Mouse (Mus musculus): ENCODE results near the gene Slc45a1. TPM values are rescaled to one million over a fixed set of nuclear protein-coding genes. Genes with fewer than 3 reads are reported as not detected.
A peak's percentile ranks its signal among the peaks of the same experiment; 100 is the strongest.

The Slc45a1 gene
- polyA plus RNA-seq, 1 experiment from 2014 or later, result 21.0 TPM

DNA sequence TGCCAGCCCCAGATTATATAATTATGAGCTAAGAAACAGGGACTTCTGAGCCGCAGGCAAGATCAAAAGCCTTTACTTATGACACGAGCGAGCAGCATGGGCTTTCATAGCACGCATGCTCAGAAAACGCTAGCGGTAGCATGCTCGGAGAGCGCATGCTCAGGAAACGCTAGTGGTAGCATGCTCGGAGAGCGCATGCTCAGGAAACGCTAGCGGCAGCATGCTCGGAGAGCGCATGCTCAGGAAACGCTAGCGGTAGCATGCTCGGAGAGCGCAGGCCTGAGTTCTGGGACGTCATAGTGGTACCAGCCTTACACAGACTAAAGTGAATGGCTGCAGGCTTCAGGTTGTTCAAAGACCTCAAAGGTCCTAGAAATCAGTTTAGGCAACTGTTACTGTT is 26.8 kb upstream of the Slc45a1 start:
- WGBS, result 96% methylated on average over 20 of the region's 20 CpGs
- Histone ChIP-seq H3K4me2 (replicated peaks) (no peak overlapping the region), H3K4me1 (peaks cover 36% of the 10 kb centered on the region), H3K4me3 (no peak overlapping the region), H3K27ac (0 out of 2 replicates have a peak overlapping the region, but pooled peaks have one; percentile 50), H3K9ac (no peak overlapping the region), H3K9me3 (0 out of 2 replicates have a peak, but pooled peaks cover 11% of the 10 kb centered on the region), H3K27me3 (replicated peaks) (no peaks in the 10 kb centered on the region), H3K36me3 (no peaks in the 10 kb centered on the region)
- no peak for ATAC-seq (ENCODE audit: low FRiP score, low read depth)

DNA sequence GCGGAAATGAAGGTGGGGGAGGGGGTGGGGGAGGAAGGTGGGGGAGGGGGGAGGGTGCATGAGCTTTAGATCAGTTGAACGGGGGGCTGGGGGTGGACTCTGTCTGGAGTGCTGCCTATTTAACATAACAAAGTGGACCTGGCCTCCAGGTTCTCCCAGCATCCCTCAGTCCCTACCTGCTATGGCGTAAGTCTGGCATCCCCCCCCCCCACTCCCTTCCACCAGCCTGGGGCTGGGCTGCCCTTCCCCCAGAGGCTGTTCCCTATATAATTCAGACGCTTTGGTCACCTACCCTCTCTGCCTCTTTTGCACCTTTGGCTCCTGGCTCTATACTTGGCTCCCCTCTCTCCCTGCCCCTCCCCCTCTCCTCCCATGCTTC is 25.9 kb upstream of the Slc45a1 start:
- 22% methylated on average over 3 of the region's 4 CpGs for WGBS
- peak; percentile 46 for ATAC-seq (ENCODE audit: low FRiP score, low read depth)
- 0 out of 2 replicates have a peak overlapping the region, but pooled peaks have one; percentile 20 for H3K4me2 ChIP-seq (replicated peaks)

DNA sequence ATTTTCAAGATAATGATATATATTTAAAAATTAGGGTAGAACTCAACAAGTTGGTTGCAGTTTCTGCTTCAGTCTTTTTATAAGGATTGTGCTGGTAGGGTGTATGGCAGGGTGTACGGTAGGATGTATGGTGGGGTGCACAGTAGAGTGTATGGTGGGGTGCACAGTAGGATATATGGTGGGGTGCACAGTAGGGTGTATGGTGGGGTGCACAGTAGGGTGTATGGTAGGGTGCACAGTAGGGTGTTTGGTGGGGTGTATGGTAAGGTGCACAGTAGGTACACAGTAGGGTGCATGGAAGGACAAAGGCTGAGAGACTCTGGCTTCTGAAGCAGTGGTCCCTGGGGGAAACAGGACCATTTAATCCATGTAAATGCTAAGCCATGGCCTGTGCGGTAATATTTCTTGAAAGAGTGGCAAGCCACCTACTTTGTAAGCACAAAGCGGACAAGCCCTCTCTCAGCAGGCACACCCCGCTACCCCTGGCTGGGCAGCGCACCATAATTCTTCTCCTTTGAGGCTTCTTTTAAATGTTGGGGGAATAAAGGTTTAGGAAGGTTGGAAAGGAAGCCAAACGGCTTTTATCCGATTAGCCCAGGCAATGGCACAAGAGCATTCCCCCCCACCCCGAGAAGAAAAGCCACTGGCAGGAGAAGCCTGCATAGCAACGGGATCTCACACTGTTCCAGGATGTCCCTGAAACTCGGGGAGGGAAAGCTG is 25.3 kb upstream of the Slc45a1 start:
- H3K4me3 ChIP-seq, result no peak overlapping the region
- peaks cover 36% of the 10 kb centered on the region for H3K4me1 ChIP-seq
- no peaks in the 10 kb centered on the region for H3K27me3 ChIP-seq (replicated peaks)
- H3K9ac ChIP-seq, result no peak overlapping the region
- no peaks in the 10 kb centered on the region for H3K36me3 ChIP-seq
- H3K9me3 ChIP-seq, result 0 out of 2 replicates have a peak, but pooled peaks cover 11% of the 10 kb centered on the region
- ATAC-seq (ENCODE audit: low FRiP score, low read depth), result peak; percentile 79
- peak overlapping the region; percentile 65 for H3K27ac ChIP-seq
- peak overlapping the region; percentile 20; the same call in 1 of the 2 replicates for H3K4me2 ChIP-seq (replicated peaks)
- WGBS, result 14% methylated on average over 10 of the region's 10 CpGs

More for the DNA sequence above, 25.9 kb upstream of the Slc45a1 start:
- Histone ChIP-seq H3K36me3 (no peaks in the 10 kb centered on the region), H3K27ac (peak overlapping the region; percentile 50), H3K4me1 (peaks cover 36% of the 10 kb centered on the region), H3K9ac (no peak overlapping the region), H3K4me3 (no peak overlapping the region), H3K27me3 (replicated peaks) (no peaks in the 10 kb centered on the region), H3K9me3 (0 out of 2 replicates have a peak, but pooled peaks cover 11% of the 10 kb centered on the region)

DNA sequence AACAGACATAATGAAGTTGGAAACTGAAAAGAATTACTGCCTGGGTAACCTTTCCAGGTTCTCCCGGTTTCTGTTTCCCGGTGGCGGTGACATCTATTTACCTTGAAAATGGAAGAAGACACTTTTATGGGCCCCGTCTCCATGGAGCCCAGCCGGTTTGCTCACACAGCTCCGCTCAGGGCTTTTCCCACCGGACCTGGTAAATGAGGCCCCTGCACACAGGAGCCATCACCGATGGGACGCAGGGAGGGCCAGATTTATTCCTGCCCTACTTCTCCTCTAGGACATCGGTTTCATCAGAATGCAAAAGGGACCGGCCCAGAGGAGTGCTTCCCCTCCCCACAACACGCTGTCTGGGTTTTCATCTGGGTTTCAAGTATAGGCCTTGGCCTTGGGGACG is 24.1 kb upstream of the Slc45a1 start:
- ATAC-seq (ENCODE audit: low FRiP score, low read depth), result peak; percentile 74
- no peak overlapping the region for H3K4me3 ChIP-seq
- no peaks in the 10 kb centered on the region for H3K36me3 ChIP-seq
- H3K4me1 ChIP-seq, result peaks cover 36% of the 10 kb centered on the region
- no peaks in the 10 kb centered on the region for H3K27me3 ChIP-seq (replicated peaks)
- peak overlapping the region; percentile 65 for H3K27ac ChIP-seq
- WGBS, result 12% methylated on average over 13 of the region's 13 CpGs
- H3K9me3 ChIP-seq, result 0 out of 2 replicates have a peak, but pooled peaks cover 11% of the 10 kb centered on the region
- H3K4me2 ChIP-seq (replicated peaks), result peak overlapping the region; percentile 18; the same call in 1 of the 2 replicates
- no peak overlapping the region for H3K9ac ChIP-seq

DNA sequence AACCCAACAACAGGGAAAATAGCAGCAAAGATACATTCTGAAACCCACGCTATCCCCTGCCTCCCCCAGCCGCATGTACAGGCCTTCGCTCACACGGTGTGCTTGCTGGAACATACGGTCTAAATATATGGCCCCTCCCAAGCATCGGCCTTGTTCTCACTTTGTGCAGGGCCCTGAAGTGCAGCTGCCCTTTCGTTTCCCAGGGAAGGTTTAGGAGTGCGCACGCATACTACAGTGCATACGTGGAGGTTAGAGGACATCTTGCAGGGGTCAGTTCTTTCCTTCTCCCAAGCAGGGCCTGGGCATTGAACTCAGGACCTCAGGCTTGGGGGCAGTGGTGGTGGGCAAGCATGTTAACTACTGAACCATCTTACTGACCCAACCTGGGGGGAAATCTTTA is 23.3 kb upstream of the Slc45a1 start:
- Histone ChIP-seq H3K9me3 (0 out of 2 replicates have a peak, but pooled peaks cover 3% of the 10 kb centered on the region), H3K4me1 (peaks cover 40% of the 10 kb centered on the region), H3K27ac (peak overlapping the region; percentile 70; the same call in 1 of the 2 replicates), H3K4me2 (replicated peaks) (no peak overlapping the region), H3K36me3 (no peaks in the 10 kb centered on the region), H3K27me3 (replicated peaks) (no peaks in the 10 kb centered on the region), H3K9ac (no peak overlapping the region), H3K4me3 (no peak overlapping the region)
- 64% methylated on average over 10 of the region's 10 CpGs for WGBS
- ATAC-seq (ENCODE audit: low FRiP score, low read depth), result no peak

DNA sequence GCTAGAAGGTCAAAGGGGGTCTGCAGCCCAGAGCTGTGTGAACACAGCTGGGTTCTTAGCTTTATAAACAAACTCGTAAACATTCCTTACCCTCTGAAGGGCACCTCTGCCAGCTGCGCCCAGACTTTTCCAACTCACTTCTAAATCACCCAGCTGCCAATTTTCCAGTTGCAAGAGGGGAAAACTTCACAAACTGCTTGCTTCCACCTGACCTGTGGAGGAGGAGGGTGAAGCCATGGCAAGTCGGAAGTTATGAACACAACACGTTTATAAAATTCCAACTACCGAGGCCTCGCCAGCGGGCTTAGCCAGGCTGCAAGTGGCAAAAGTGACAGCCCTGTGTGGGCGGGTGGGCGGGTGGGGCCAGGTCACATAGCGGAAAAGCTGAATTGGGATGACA is 13.8 kb upstream of the Slc45a1 start:
- 85% methylated on average over 10 of the region's 10 CpGs for WGBS
- H3K36me3 ChIP-seq, result no peaks in the 10 kb centered on the region
- H3K9ac ChIP-seq, result no peak overlapping the region
- peaks cover 15% of the 10 kb centered on the region for H3K4me1 ChIP-seq
- H3K9me3 ChIP-seq, result peaks cover 4% of the 10 kb centered on the region; the same call in 1 of the 2 replicates
- ATAC-seq (ENCODE audit: low FRiP score, low read depth), result no peak
- no peaks in the 10 kb centered on the region for H3K27me3 ChIP-seq (replicated peaks)
- H3K4me3 ChIP-seq, result no peak overlapping the region
- H3K4me2 ChIP-seq (replicated peaks), result no peak overlapping the region
- H3K27ac ChIP-seq, result no peak overlapping the region

DNA sequence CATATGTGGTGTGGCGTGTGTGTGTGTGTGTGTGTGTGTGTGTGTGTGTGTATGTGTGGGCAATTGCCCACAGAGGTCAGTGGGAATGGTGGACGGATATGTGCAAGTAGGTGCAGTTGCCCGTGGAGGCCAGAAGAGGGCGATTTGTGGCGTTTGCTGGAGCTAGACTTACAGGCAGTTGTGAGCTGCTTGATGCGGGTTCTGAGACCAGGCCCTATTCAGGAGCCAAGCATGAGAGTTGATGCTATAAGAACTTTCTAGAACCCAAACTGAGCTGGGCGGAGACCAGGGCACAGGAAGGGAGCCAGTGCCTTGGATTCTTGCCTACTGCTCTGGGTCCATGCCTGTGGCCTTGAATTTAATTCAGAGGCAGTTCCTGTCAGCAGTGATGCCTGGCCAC is 12.8 kb upstream of the Slc45a1 start:
- Histone ChIP-seq H3K36me3 (no peaks in the 10 kb centered on the region), H3K9me3 (peaks cover 4% of the 10 kb centered on the region; the same call in 1 of the 2 replicates), H3K4me3 (no peak overlapping the region), H3K27ac (no peak overlapping the region), H3K4me1 (peaks cover 22% of the 10 kb centered on the region), H3K27me3 (replicated peaks) (no peaks in the 10 kb centered on the region), H3K4me2 (replicated peaks) (no peak overlapping the region), H3K9ac (no peak overlapping the region)
- WGBS, result 82% methylated on average over 7 of the region's 7 CpGs
- no peak for ATAC-seq (ENCODE audit: low FRiP score, low read depth)

DNA sequence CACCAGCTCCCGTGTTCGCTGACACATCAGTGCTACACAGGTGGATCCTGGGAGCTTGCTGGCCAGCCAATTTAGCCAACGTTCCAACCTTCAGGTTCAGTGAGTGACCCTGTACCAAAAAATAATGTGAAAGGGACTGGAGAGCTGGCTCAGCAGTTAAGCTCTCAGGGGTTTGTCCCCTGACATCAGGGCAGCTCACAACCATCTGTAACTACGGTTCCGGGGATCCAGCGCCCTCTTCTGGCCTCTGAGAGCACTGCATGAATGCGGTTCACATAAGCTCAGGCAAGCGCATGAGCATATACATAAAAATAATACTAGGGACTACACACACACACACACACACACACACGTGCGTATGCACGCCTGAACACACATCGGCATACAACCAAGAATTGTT is 11.2 kb upstream of the Slc45a1 start:
- WGBS, result 59% methylated on average over 12 of the region's 12 CpGs
- H3K4me3 ChIP-seq, result no peak overlapping the region
- H3K9ac ChIP-seq, result no peak overlapping the region
- peaks cover 4% of the 10 kb centered on the region; the same call in 1 of the 2 replicates for H3K9me3 ChIP-seq
- H3K27me3 ChIP-seq (replicated peaks), result no peaks in the 10 kb centered on the region
- no peak overlapping the region for H3K27ac ChIP-seq
- ATAC-seq (ENCODE audit: low FRiP score, low read depth), result no peak
- H3K4me1 ChIP-seq, result peaks cover 22% of the 10 kb centered on the region
- no peaks in the 10 kb centered on the region for H3K36me3 ChIP-seq
- H3K4me2 ChIP-seq (replicated peaks), result no peak overlapping the region

DNA sequence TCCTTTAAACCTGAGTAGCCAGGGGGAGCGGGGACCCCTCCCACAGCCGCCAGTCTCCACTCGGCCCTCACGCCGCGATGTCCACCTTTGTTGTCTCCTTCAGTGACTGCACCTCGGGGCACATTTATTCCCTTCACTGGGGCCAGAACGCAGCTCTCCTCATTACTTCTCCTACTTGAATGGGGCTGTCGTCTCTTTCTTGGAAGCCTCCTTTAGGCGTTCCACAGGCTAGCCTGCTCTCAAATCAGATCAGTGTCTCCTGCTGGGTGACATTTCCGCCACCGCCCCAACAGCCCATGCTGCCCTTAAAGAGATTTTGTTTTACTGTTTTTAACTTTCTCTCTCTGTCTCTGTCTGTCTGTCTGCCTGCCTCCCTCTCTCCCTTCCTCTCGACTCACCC is 9.9 kb upstream of the Slc45a1 start:
- 0 out of 2 replicates have a peak, but pooled peaks have one; percentile 19 for ATAC-seq (ENCODE audit: low FRiP score, low read depth)
- Histone ChIP-seq H3K36me3 (no peaks in the 10 kb centered on the region), H3K9me3 (no peaks in the 10 kb centered on the region), H3K4me2 (replicated peaks) (peak overlapping the region; percentile 54), H3K27ac (0 out of 2 replicates have a peak overlapping the region, but pooled peaks have one; percentile 3), H3K9ac (peak overlapping the region; percentile 29; the same call in 1 of the 2 replicates), H3K4me1 (peaks cover 22% of the 10 kb centered on the region), H3K27me3 (replicated peaks) (no peaks in the 10 kb centered on the region), H3K4me3 (peak overlapping the region; percentile 11; the same call in 1 of the 2 replicates)
- WGBS, result 3% methylated on average over 13 of the region's 13 CpGs

DNA sequence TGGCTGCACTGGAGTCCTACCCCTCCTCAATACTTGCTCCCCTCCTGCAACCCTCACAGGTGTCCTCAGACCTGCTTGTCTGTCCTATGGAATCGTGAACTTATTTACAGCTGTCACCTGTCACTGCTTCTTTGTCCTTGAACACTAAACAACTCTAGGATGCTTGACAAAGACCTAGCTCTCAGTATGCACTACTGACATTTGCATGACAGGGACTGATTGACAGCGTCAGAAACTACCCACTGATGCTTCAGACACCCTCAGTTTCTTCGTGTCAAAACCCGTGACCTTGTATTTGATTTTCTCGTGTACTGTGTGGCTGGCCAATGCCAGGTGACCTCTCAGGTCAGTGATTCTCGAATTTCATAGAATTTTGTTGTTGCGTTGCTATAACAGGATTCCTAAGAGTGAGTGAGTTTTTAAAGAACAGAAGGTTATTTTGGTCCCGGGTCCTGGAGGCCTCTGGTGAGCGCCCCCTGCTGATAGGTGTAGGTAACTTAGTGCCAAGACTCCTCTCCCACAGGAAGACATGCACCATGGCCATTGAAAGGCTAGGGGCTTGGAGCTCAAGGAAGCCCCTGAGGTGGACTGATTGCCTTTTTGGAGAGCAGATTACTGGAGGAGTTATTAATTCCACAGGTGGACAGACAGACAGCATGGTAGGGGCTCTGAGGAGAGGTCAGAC is 8.1 kb upstream of the Slc45a1 start:
- Histone ChIP-seq H3K4me1 (peaks cover 22% of the 10 kb centered on the region), H3K4me2 (replicated peaks) (no peak overlapping the region), H3K9ac (no peak overlapping the region), H3K36me3 (no peaks in the 10 kb centered on the region), H3K9me3 (peaks cover 3% of the 10 kb centered on the region; the same call in 1 of the 2 replicates), H3K27ac (peak overlapping the region; percentile 53; the same call in 1 of the 2 replicates), H3K4me3 (no peak overlapping the region), H3K27me3 (replicated peaks) (0 out of 2 replicates have a peak, but pooled peaks cover 3% of the 10 kb centered on the region)
- WGBS, result 78% methylated on average over 9 of the region's 9 CpGs
- no peak for ATAC-seq (ENCODE audit: low FRiP score, low read depth)

DNA sequence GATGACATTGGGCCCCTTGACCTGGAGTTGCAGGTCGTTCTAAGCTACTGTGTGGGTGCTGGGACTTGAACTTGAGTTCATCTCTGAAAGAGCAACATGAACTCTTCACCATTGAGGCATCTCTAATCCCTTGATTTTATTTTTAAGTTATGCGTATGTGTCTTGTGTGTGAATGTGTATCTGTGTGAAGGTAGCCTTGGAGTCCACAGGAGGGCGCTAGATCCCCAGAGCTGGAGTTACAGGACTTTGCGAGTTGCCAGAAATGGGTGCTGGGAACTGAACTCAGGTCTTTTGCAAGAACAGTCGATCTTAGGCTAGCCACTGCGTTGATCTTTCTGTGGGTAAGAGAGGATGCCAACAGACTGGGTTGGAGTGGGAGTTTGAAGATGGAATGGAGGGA is 4.5 kb upstream of the Slc45a1 start:
- Histone ChIP-seq H3K4me3 (no peak overlapping the region), H3K27ac (no peak overlapping the region), H3K36me3 (no peaks in the 10 kb centered on the region), H3K9ac (no peak overlapping the region), H3K27me3 (replicated peaks) (0 out of 2 replicates have a peak, but pooled peaks cover 13% of the 10 kb centered on the region), H3K4me1 (peaks cover 15% of the 10 kb centered on the region), H3K4me2 (replicated peaks) (no peak overlapping the region), H3K9me3 (peaks cover 3% of the 10 kb centered on the region; the same call in 1 of the 2 replicates)
- 87% methylated on average over 6 of the region's 6 CpGs for WGBS
- no peak for ATAC-seq (ENCODE audit: low FRiP score, low read depth)

DNA sequence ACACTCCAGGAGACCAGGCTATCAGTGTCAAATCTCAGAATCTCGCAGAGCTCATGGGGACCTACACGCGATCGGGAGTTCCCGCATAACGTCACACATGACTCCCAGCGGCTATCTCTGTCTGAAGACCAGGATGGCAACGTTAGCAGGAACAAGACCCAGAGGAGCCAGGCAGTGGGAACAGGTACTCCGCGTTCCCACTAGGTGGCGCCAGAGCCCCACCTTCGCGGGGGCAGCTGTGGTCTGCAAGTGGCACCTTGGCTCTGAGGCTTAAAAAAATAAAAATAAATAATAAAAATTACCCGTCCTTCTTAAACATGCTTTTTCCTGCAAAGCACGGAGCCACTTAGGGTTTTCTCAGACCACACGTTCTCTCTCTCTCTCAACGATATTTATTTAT is 4.0 kb upstream of the Slc45a1 start:
- peak overlapping the region; percentile 27; the same call in 1 of the 2 replicates for H3K4me2 ChIP-seq (replicated peaks)
- H3K36me3 ChIP-seq, result no peaks in the 10 kb centered on the region
- H3K27me3 ChIP-seq (replicated peaks), result 0 out of 2 replicates have a peak, but pooled peaks cover 13% of the 10 kb centered on the region
- peaks cover 3% of the 10 kb centered on the region; the same call in 1 of the 2 replicates for H3K9me3 ChIP-seq
- 8% methylated on average over 17 of the region's 17 CpGs for WGBS
- peak; percentile 45; the same call in 1 of the 2 replicates for ATAC-seq (ENCODE audit: low FRiP score, low read depth)
- H3K27ac ChIP-seq, result no peak overlapping the region
- peaks cover 10% of the 10 kb centered on the region for H3K4me1 ChIP-seq
- H3K9ac ChIP-seq, result no peak overlapping the region
- no peak overlapping the region for H3K4me3 ChIP-seq

Data from neural tube, embryonic 12.5 days (tissue).